Mouse (Mus musculus) heart, postnatal 4 days (tissue): ENCODE results near the gene Map3k7. TPM values are rescaled to one million over a fixed set of nuclear protein-coding genes. Genes with fewer than 3 reads are reported as not detected.
A peak's percentile ranks its signal among the peaks of the same experiment; 100 is the strongest.
"Not testable (repeated sequence)": the region's sequence is repeated elsewhere in the genome, so short reads cannot be mapped to it uniquely, and the experiment has no call there.

Experiments
- DNase-seq: peaks from one replicate; pipeline ENCODE4 v3.0.0; 2021
- total RNA-seq, 2 experiments: library from RNA; stranded (reverse); gene quantifications; 2 replicates each; pipeline ENCODE4 v1.2.3; 2021

The Map3k7 gene
- total RNA-seq, 2 experiments from 2014 or later = 69.6 to 76.0 TPM

DNA sequence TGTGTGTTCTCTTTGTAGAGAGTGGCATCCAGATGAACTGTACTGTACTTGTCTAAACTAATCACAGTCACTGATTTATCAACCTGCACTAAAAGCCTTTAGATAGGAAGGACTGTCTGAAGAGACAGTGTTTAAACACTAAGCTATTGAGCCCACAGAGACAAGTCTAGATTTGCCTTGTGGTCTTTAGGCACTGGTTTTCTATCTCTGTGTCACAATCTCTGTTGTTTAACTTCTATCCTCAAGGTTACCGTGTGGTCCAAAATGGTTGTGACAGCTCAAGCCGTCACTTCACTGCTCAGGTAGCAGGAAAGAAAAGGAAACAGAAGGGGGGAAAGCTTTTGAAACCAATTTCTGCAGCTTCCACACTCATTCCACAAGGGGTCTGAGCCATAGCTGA lies 29.5 kb downstream of the Map3k7 start:
- no peak for DNase-seq

DNA sequence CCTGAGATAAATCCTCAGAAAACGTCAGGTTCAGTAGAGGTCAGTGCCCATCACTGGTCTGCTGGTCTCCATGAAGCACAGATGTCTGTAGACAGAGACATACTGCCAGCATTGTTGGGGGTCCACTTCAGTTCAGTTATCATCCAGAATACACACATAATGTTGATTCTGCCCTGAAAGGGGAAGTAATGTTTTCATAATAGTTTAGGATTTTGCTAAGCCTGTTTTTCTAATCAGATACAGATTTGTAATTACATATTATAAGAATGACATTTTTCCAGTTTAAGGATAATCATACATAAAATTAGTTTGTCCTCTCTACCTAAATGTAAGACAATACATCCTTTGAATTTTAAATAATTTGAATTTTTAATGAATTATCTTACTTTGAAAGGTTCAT lies 30.0 kb downstream of the Map3k7 start:
- no peak for DNase-seq

DNA sequence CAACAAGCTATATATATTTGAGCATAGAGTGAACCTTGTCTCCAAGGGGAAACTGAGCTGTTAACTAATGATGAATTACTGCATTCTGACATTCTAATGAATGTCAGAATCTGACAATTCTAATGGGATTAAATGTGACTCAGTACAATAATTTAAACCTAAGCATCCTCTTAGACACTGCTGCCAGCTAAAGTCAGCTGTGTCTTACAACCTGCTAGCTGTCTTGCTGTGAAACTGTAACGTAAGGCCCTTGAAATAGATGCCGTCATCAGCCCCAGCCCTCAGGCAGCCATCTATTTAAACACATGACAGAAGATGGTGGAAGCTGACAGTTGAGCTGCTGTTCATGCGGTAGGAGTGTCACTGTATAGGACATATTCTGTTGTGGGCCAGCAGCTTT lies 37.6 kb downstream of the Map3k7 start:
- DNase-seq = no peak

DNA sequence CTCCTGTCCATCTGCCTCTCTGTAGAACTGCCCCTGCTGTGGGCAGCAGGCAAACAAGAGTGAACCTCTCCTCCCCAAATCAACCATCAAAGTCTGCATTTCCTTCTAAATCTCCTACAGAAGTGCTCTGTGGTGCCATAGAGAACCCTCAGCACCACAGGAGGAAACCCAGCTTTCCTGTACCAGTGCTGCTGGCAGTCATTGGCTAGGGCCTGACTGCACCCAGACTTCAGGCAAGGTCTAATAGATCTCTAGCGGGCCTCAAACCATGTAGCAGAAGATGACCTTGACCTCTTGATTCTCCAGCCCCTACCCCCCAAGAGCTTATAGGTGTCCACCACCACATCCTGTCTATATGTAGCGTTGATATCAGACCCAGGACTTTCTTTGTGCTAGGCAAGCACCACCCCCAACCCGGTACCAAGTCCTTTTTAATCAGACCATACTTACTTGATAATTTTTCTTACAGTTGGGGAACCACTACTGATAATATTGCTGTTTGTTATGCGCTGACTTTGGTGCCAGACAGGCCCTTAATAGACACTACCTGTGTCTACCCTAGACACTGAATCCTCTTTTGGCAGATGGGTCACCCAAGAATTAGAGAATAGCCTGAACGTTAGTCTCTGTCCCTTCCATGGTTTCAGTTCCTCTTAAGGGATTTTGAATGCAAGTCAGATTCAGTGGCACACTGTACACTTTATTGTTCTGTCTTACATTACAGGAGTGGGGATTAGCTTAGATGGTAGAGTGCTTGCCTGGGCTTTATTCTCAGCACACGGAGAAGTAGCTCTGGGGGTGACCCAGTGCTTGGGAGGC lies 41.1 kb downstream of the Map3k7 start:
- no peak for DNase-seq

DNA sequence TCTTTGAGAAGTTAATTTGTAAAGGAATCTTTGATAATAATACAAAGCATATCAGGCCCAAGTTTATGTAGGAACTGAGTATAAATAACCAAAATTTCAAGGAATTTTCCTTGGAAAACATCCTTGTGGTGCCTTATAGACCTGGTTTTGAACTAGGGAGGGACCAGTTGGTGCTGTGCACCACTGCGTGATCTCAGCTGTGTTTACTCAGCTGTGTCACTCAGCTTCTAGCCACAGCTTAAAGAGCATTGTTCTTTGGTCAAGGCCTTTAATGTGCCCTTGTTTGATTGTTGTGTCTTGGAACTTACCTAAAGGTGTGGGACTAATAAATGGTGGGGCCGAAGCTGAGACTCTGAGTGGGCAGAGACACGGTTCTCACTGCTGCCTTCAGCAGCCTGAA lies 43.3 kb downstream of the Map3k7 start:
- DNase-seq = no peak

DNA sequence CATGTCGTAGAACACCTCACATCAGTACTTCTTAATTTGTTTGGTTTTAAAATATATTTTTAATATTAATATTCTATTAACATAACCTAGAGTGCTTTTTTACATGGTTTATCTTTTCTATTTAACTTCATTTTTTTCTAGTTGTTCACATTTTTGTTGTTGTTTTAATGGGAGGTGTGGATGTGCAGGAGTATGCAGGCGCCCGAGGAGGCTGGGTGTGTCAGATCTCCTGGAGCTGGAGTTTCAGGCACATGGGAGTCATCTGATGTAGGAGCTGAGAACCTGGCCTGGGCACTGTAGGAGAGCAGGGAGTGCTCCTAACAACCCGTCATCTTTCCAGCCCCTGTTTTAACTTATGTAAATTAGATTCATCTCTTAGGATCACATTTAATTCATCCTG lies 44.2 kb downstream of the Map3k7 start:
- DNase-seq = no peak

DNA sequence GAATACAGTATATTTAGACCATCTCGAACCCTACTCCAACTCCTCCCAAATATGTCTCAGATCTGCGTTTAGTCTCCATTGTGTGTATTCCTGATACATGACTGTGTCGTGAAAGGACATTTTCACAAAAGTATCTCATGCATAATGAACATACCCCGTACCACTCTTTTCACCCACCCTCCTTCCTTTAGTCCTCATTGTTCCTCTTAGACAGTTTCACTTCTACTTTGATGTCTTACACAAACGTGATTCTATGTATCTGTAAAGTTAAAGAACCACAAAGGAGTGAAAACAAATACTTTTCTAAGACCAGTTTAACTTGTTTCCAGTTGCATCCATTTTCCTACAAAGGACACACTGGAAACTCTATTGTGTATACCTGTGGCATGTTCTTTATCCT lies 46.9 kb downstream of the Map3k7 start:
- no peak for DNase-seq

DNA sequence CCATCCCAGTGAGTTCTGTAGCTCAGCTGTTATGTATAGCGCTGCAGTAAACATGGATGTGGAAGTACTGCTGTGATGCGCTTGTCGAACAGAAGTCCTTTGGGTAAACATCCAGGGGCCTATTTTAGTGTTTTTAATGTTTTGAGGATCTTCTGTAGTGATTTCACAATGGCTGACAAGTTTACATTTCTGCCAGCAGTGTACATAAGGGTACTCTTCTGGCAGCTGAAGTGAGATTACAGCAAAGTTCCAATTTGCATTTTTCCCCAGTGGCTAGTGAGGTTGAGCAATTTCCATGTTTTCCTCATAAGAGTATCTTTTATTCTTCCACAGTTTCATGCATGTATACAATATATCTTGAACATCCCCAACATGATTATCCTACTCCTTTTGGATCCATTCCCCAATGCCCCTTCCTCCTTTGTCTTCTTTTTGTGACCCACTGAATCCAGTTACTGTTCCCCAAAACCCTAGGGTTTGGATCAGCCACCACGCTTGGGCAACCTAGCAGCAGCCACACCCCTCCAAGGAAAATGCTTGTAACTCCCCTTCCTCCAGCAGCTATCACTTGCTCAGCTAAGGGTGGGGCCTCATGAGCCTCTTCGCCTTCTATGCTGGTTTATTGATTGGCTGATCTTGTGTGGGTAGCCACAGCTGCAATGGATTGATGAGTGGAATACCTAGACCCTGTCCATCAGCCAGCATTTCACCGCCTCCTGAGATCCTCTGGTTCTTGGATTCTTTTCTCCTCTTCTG lies 47.5 kb downstream of the Map3k7 start:
- no peak for DNase-seq

DNA sequence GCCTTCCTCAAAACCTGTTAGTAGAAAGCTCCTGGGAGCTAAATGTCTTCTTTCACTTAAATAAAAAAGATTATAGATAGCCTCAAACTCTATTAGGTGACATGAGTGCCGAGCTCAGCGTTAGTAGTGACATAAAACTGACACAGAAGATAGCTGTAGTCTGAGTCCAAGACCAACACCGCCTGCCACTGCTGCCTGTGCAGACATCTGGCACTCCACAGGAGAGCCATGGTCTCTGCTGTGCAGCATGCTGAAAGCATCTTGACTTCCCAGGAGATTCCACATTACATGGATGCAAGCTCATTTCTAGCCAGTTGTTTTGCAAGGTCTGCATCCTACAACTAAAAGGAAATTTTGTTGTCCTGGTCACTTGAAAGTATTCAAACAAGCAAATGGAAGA lies 57.2 kb downstream of the Map3k7 start:
- no peak for DNase-seq

DNA sequence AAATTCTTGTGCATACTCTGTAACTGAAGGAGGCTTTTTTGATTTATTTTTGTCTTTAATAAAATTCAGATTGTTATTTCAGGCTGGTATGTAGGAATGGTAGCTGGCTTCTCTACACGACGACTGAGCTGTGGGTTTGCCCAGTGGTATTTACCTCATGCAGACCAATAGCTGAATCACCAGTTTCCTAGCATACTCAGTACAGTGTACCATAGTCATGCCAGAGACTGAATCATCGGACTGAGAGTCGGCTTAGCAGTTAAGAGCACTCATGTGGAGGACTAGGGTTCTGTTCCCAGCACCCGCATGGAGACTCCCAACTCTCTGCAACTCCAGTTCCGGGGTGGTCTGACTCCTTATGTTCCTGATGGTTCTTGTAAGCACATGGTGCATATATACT lies 58.4 kb downstream of the Map3k7 start:
- no peak for DNase-seq

DNA sequence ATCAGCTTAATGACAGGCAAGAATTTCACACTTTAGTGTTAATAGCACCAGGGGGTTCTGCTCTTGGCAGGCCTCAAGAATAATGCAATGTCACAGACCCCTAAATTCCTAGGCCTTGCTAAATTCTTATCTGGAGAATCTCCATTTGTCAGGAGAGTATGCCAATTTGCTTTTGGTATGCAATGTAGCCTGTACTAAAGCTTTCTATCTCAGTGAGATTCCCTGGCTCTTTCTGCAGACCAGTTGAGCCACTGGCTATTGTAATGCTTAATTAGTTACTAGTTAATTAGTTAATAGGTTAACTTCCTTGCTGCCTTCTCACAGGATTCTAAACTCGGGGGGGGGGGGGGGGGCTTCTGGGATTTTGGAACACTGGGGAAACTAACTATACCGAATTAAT lies 60.3 kb downstream of the Map3k7 start:
- not testable (repeated sequence) for DNase-seq

DNA sequence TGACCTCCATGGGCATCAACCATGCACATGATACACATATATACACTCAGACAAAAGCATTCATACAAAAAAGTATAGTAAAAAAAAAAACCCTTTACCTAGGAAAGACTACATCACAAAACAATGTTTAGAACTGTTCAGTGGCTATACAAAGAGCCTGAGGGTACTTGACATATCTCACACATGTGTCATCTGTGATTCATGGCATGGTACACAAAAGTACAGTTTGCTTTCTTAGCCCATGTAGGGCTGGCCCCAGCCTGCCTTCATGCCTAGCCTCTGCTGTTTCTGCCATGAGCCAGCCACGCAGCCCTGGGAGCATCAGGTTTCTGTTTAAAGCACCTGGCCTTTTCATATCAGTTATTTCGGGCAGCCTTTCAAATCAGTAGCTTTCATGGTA lies 61.2 kb downstream of the Map3k7 start:
- no peak for DNase-seq

DNA sequence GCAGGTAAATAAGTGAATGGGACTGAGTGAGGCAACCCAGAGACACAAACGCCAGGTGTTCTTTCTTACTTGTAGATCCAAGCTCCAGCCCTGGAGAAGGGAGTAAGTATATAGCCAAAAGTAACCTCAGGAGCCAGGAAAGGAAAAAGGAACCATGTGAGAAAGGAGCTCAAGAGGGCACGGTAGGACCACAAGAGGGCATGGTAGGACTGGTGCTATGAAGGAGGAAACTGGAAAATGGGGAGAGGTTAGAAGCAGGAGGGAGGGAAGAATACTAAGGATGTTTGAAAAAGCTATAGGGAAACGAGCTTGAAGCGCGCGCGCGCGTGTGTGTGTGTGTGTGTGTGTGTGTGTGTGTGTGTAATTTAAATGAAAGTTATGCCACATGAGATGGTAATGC lies 63.2 kb downstream of the Map3k7 start:
- DNase-seq = no peak

DNA sequence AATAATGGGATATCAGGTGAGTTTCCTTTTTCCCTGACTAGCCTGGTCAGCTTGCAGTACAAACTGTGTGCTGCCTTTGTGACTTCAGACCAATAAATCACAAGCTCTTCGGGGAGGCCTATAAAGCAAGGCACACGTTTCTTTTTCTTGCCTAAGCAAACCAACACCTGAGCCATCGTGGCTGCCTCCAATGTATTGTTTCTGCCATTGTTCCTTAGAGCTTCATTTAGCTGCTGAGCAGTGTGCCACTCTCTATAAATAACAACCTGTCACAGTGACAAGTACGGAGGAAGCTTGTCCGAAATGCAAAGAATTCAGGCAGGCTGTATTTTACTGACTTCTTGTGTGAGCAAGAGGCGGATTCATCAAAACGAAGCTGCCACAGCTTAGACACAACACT lies 73.4 kb downstream of the Map3k7 start:
- DNase-seq = no peak

DNA sequence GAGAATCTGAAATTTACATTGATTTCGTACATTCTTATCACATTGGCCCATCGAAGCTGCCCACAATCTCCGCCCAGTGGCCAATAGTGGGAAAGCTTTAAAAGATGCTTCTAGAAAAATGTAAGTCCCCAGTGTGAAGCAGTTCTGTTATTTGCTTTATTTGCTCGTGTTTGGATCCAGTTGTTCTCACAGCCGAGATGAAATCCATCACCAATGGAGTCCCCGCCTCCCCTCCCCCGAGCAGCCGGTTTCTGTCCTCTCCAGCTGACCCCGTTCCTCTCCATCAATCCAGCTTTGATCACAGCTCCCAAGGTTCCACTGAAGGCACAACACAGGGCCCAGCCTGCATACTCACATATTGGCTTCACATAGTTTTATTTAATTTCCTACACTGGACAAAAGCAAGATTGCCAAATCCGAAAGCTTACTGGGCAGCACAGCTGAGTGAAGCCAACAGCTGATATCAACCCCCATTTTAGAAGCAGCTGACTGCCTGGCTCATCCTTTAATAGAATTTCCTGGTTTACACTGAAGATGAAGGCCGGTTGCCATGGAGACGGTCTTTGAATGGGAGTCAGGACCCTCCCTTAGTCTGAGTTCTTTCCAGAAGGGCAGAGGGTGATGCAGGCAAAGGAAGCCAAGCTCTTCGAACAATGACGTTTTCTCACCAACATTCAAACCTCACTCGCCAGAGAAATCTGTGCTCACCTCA lies 78.0 kb downstream of the Map3k7 start:
- DNase-seq = no peak

DNA sequence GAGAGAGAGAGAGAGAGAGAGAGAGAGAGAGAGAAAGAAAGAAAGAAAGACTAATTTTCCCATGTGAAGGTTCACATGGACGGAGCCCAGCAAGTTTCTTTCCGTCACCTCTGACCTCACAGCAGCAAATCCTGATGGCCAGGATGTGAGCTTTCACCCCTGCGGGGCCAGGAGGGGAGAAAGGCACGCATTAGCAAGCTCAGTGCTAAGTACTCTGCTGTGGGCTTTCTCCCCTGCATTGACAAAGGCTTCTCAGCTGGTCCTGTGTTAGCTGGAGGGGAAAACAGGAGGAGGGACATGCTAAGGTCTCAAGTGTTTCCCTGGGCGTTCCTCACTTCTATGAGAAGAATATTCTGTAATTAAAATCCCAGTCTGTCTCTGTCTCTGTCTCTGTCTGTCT lies 81.3 kb downstream of the Map3k7 start:
- no peak for DNase-seq

DNA sequence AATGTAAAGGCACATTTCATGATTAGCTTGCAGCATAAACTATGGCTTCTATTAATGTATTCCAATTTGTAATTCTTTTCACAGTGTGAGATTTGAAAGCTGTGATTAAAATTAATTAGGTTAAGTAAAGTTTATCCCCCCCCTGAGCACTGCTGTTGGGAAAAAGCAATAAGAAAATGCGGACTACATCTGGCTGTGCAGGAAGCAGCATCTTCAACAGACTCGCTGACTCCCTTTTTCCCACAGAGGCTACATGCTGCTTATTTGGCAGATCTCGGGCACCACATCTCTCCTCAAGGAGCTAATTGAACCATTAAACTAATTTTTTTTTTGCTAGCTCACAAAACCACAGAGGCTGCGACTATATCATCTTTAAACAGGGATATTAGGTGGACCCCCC lies 85.9 kb downstream of the Map3k7 start:
- no peak for DNase-seq

DNA sequence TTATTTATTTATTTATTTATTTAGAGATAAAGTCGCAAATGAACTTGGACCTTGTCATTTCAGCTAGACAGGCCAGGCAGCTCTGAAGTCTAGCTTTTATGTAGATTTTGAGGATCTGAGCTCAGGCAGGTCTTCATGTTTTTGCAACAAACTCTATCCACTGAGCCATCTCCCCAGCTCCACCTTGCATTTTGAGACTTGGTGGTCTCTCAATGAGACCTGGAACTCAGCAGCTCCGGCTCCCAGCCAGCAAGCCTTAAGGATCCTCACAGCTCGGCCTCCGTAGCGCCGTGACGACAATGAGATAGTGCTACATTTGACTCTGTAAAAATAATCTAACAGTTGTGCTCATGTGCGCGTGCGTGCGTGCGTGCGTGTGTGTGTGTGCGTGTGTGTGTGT lies 89.3 kb downstream of the Map3k7 start:
- no peak for DNase-seq

DNA sequence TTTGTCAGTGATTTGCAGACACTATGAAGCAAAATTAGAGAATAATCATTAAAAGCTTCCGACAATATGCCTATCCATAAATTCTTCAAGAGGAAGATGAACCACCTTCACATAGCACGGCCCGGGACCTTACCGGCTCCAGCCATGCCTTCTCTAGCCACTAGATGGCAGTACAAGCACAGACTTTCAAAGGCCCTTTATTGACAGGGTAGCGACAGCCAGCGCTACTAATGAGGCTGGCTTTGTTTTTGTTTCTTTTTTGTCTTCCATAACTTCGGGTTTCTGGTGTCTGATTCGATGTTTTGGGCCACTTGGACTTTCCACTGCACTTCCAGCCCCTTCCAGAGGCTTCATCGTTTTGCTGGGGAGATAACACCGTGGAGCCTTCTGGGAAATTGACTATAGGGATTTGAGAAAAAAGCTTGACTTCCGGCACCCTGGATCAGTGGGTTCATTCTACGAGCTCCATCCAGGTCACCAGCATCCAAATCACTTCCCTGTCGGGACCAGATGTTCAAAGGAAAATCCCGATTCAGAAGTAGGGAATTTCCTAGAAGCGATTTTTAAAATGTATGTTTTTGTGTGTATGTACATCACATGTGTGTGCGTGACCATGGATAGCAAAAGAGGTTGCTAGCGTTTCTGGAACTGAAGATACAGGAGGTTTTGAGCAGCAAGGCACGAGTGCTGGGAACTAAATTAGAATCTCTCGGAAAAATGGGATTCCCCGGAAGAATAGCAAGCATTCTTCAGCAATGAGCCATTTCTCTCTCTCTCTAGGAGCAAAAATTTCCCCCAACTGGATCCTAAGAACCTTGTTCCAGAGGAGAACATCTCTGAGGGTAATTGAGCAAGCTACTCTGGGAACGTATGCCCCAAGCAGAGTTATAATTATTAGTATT lies 91.5 kb downstream of the Map3k7 start:
- peak; percentile 88 for DNase-seq

DNA sequence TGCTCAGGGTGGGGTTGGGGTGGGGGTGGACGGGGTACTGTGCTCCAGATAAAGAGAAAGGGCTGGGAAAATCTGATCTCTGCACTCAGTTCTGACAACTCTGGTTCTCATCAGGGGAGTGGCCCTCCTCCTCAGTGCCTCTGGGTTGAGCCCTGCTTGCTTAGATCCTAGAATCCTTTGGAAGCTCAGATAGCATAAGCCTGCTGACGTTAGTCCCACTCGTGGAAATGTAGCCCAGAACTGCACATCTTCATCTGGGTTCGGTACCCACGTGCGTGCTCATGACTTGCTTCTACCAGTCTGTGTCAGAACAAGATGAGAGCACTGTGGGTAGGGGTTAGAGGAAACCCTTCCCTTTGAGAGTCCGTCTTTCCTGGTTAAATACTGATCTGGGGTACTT lies 92.5 kb downstream of the Map3k7 start:
- DNase-seq = no peak

DNA sequence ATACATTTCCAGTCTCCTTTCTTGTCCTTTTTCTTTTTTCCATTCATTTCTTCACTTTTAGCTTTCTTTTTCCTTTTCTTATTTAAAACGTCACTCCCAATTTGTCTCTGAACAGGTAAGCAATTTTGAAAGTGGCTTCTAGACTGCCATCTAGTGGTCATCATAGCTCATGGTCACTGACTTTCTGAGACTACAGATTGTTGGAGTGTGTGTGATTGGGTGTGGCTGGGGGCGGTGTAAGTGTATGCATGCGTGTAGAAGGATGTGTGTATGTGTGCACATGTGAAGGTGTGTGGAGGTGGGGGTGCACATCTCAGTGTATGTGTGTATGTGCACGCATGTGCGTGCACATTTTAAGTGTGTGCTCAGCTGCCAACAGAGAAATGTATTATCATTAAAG lies 93.2 kb downstream of the Map3k7 start:
- no peak for DNase-seq

DNA sequence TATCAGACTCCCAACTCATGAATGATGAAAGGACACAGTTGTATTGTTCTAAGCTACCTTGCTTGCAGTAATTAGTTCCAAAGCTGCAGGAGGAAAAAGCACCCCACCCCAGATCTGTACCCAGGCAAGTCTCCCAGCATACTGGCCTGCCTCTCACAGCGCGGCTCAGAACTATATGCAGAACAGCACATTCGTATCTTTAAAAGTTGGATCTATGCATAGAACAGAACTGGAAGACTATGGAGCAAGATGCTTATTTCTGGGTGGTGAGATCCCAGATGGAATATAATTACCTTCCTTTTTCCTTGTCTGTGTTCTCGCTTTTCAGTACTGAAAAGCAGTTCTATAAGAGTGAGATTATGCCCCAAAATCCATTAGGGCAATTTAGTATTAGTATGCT lies 96.8 kb downstream of the Map3k7 start:
- DNase-seq = no peak
